Mouse (Mus musculus) spleen, adult 2 months (tissue): ENCODE results near the gene Gpx2.

ENCODE experiments used
- CTCF ChIP-seq: fragments of 200-500 bp; IDR thresholded peaks from 2 replicates; pipeline ENCODE4 v1.5.1; 2011; ENCODE audit warnings: mild to moderate bottlenecking, inconsistent platforms; ENCODE audit not compliant: insufficient read depth, insufficient read length, insufficient replicate concordance; ENCODE audit errors: extremely low read depth
- POLR2A ChIP-seq: fragments of 200-500 bp; IDR thresholded peaks from 2 replicates; pipeline ENCODE4 v1.6.1; 2011; ENCODE audit warnings: low read depth, low read length, inconsistent platforms

- TF ChIP-seq CTCF (no peak), POLR2A (no peak)
Measured at GRCm38 (mm10) chr12:76839298-76839697, 43.9 kb upstream of the Gpx2 start.
